Mouse (Mus musculus) heart, adult 8-10 months (tissue): ENCODE measurements around the gene Vstm2l. TPM values are rescaled to one million over a fixed set of nuclear protein-coding genes. Genes with fewer than 3 reads are reported as not detected.

Experiments
- DNase-seq: peaks from one replicate; pipeline ENCODE4 v3.0.0; 2022; ENCODE audit warnings: low spot score
- total RNA-seq, 4 experiments: library from RNA; stranded (reverse); gene quantifications; 2 replicates each; pipeline ENCODE4 v1.2.4; 2022

The Vstm2l gene
- under 1 TPM; 0.19 to 0.31 (median 0.22) TPM for total RNA-seq

- no peak for DNase-seq
Observed at GRCm38 (mm10) chr2:157914105-157914764, at the start of gene Vstm2l. Gene Vstm2l (plus strand): TSS chr2:157914653.

GRCm38 (mm10) chr2:157867126-157867525, 47.3 kb upstream of the Vstm2l start:
- DNase-seq = no peak

- DNase-seq = peak; percentile 29
Observed at GRCm38 (mm10) chr2:157870247-157870646, 44.2 kb upstream of the Vstm2l start.

GRCm38 (mm10) chr2:157873223-157873622, 41.2 kb upstream of the Vstm2l start:
- DNase-seq = peak; percentile 68

GRCm38 (mm10) chr2:157873691-157874090, 40.8 kb upstream of the Vstm2l start:
- no peak for DNase-seq

GRCm38 (mm10) chr2:157875111-157875510, 39.3 kb upstream of the Vstm2l start:
- DNase-seq = no peak

GRCm38 (mm10) chr2:157877394-157877793, 37.1 kb upstream of the Vstm2l start:
- DNase-seq = no peak

GRCm38 (mm10) chr2:157877967-157878366, 36.5 kb upstream of the Vstm2l start:
- DNase-seq = no peak

GRCm38 (mm10) chr2:157881939-157882338, 32.5 kb upstream of the Vstm2l start:
- no peak for DNase-seq

- DNase-seq = no peak
Observed at GRCm38 (mm10) chr2:157887275-157888025, 27.0 kb upstream of the Vstm2l start.

- no peak for DNase-seq
Observed at GRCm38 (mm10) chr2:157891166-157891565, 23.3 kb upstream of the Vstm2l start.

- no peak for DNase-seq
Observed at GRCm38 (mm10) chr2:157897131-157897530, 17.3 kb upstream of the Vstm2l start.

- DNase-seq = peak; percentile 62
Observed at GRCm38 (mm10) chr2:157913204-157913636, 1.2 kb upstream of the Vstm2l start.

- no peak for DNase-seq
Observed at GRCm38 (mm10) chr2:157913705-157914104, 748 bp upstream of the Vstm2l start.

GRCm38 (mm10) chr2:157914889-157915517, 550 bp downstream of the Vstm2l start:
- no peak for DNase-seq

GRCm38 (mm10) chr2:157918529-157918928, 4.1 kb downstream of the Vstm2l start:
- no peak for DNase-seq

GRCm38 (mm10) chr2:157921551-157921950, 7.1 kb downstream of the Vstm2l start:
- DNase-seq = no peak

GRCm38 (mm10) chr2:157923406-157923805, 9.0 kb downstream of the Vstm2l start:
- DNase-seq = no peak

- no peak for DNase-seq
Observed at GRCm38 (mm10) chr2:157924504-157924903, 10.1 kb downstream of the Vstm2l start.

GRCm38 (mm10) chr2:157926502-157926901, 12.0 kb downstream of the Vstm2l start:
- no peak for DNase-seq

- DNase-seq = no peak
Observed at GRCm38 (mm10) chr2:157926927-157927326, 12.5 kb downstream of the Vstm2l start.

- no peak for DNase-seq
Observed at GRCm38 (mm10) chr2:157927397-157927796, 12.9 kb downstream of the Vstm2l start.

GRCm38 (mm10) chr2:157927815-157928214, 13.4 kb downstream of the Vstm2l start:
- DNase-seq = no peak
